Mouse (Mus musculus) liver, postnatal 0 days (tissue): ENCODE results near the gene Dapk3. TPM values are rescaled to one million over a fixed set of nuclear protein-coding genes. Genes with fewer than 3 reads are reported as not detected.
"Not testable (repeated sequence)": the region's sequence is repeated elsewhere in the genome, so short reads cannot be mapped to it uniquely, and the experiment has no call there.

Source experiments
- ATAC-seq: fragments of 200-750 bp; cut with Nextera tagmentation; 2 replicates; pipeline ENCODE4 v1.8.0; 2017; ENCODE audit warnings: mild to moderate bottlenecking, moderate library complexity
- DNase-seq: peaks from one replicate; pipeline ENCODE4 v3.0.0-alpha.2; 2016
- H3K27ac ChIP-seq: fragments of 300-500 bp; sonication (generic); 2 replicates; pipeline ENCODE4 v1.5.1; 2014; ENCODE audit warnings: antibody characterized with exemption, moderate library complexity, mild to moderate bottlenecking, low read depth
- H3K27me3 ChIP-seq: fragments of 300-500 bp; sonication (generic); 2 replicates; pipeline ENCODE4 v1.6.1; 2014; ENCODE audit warnings: low read length, control low read depth, mixed read lengths; ENCODE audit not compliant: insufficient read depth
- H3K36me3 ChIP-seq: fragments of 300-500 bp; sonication (generic); replicated peaks from 2 replicates; pipeline ENCODE4 v1.6.1; 2014; ENCODE audit warnings: mild to moderate bottlenecking, control low read depth, low read length, moderate library complexity, mixed read lengths; ENCODE audit not compliant: insufficient read depth
- H3K4me1 ChIP-seq: fragments of 300-500 bp; sonication (generic); 2 replicates; pipeline ENCODE4 v1.6.1; 2014; ENCODE audit warnings: antibody characterized with exemption, mild to moderate bottlenecking, control low read depth; ENCODE audit not compliant: insufficient read depth
- H3K4me2 ChIP-seq: fragments of 300-500 bp; sonication (generic); 2 replicates; pipeline ENCODE4 v1.6.1; 2014; ENCODE audit warnings: low read depth, mild to moderate bottlenecking, low read length, moderate library complexity, mixed read lengths
- H3K4me3 ChIP-seq: fragments of 300-500 bp; sonication (generic); 2 replicates; pipeline ENCODE4 v1.5.1; 2014; ENCODE audit warnings: low read depth, low read length
- H3K9ac ChIP-seq: fragments of 300-500 bp; sonication (generic); replicated peaks from 2 replicates; pipeline ENCODE4 v1.6.1; 2014; ENCODE audit warnings: mild to moderate bottlenecking, moderate library complexity
- H3K9me3 ChIP-seq: fragments of 300-500 bp; sonication (generic); 2 replicates; pipeline ENCODE4 v1.6.1; 2016; ENCODE audit warnings: mild to moderate bottlenecking, control low read depth, low read length, mixed read lengths
- CTCF ChIP-seq: sonication (generic); IDR thresholded peaks from 2 replicates; pipeline ENCODE4 v1.5.1; 2016; ENCODE audit warnings: antibody characterized with exemption, low read depth
- EP300 ChIP-seq: IDR thresholded peaks from 2 replicates; pipeline ENCODE4 v1.6.1; 2016; ENCODE audit warnings: antibody characterized with exemption, low read depth, mild to moderate bottlenecking
- WGBS: fragments of 180-500 bp; shearing (Covaris S2); extraction: QIAGEN DNeasy Blood & Tissue Kit; methylation state at CpG from one replicate; pipeline ENCODE4 v1.1.7; 2014; ENCODE audit not compliant: insufficient replicate concordance; 5-methylcytosine and 5-hydroxymethylcytosine counted together
- polyA plus RNA-seq: library from polyadenylated mRNA; unstranded; fragments of >200 nt; fragmentation: Nextera tagmentation; extraction: Ambion mirVana; gene quantifications from 2 replicates; pipeline ENCODE4 v1.2.1, GENCODE M21; 2015

Gene Dapk3
- polyA plus RNA-seq, 1 experiment from 2014 or later: 15.3 TPM

DNA sequence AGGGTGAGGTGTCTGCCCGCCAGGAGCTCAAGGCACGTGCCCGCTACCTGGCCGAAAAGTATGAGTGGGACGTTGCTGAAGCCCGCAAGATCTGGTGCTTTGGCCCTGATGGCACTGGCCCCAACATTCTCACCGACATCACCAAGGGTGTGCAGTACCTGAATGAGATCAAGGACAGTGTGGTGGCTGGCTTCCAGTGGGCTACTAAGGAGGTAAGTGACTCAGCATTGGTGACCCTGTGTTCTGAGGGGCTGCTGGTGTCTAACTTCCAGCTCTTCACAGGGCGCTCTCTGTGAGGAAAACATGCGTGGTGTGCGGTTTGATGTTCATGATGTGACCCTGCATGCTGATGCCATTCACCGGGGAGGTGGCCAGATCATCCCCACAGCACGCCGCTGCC lies 1.9 kb upstream of the Dapk3 start:
- Histone ChIP-seq H3K27ac (no peak overlapping the region), H3K9ac (no peak overlapping the region), H3K9me3 (no peaks in the 10 kb centered on the region), H3K27me3 (no peaks in the 10 kb centered on the region), H3K4me2 (no peak overlapping the region), H3K4me1 (peaks cover 18% of the 10 kb centered on the region), H3K36me3 (peaks cover 56% of the 10 kb centered on the region), H3K4me3 (no peak overlapping the region)
- 93% methylated on average over 13 of the region's 13 CpGs for WGBS
- TF ChIP-seq EP300: no peak
- ATAC-seq (no peak), DNase-seq (no peak)

DNA sequence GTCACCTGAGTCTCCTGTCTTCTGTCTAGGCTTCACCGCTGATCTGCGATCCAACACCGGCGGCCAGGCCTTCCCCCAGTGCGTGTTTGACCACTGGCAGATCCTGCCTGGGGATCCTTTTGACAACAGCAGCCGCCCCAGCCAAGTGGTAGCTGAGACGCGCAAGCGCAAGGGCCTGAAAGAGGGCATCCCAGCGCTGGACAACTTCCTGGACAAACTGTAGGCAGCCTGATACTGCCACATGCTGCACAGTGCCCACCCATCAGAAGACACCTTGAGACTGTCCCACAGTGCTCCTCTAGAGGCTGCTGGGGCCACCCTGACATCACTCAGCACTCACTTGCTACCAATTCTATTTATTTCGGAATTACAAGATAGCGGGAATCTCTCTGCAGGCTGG lies 945 bp upstream of the Dapk3 start:
- not testable (repeated sequence) for H3K27ac ChIP-seq, H3K9me3 ChIP-seq, H3K4me2 ChIP-seq, H3K4me3 ChIP-seq, ATAC-seq, H3K9ac ChIP-seq, H3K27me3 ChIP-seq, DNase-seq
- 80% methylated on average over 12 of the region's 12 CpGs for WGBS
- Histone ChIP-seq H3K36me3 (peaks cover 60% of the 10 kb centered on the region), H3K4me1 (peaks cover 16% of the 10 kb centered on the region)

DNA sequence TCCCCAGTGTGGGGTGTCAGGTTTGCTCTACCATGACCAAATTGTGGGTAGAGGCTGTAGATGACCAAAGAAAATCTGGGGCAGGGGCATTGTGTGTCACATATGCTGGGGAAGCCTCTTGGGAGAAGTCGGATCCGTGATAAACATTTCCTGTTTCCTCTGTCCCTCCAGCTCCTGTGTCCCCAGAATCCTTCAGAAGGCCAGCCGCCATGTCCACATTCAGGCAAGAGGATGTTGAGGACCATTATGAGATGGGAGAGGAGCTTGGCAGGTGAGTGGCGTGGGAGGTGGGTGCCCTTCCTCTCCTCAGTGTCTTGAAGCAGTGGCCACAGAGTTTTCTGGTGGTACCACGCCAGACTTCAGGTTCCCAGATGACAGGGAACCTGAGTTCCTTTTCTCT lies 1.0 kb downstream of the Dapk3 start, which contains the start of gene 4930442H23Rik:
Gene 4930442H23Rik (minus strand): TSS at position 45 of the 400 bp plus-strand sequence.
- WGBS: 67% methylated on average over 5 of the region's 5 CpGs
- Histone ChIP-seq H3K27ac (peak within 1 kb of the TSS; percentile 84), H3K27me3 (no peaks in the 10 kb centered on the region), H3K4me3 (peak within 1 kb of the TSS; percentile 71), H3K36me3 (peaks cover 50% of the 10 kb centered on the region), H3K9ac (peak within 1 kb of the TSS; percentile 72), H3K9me3 (no peaks in the 10 kb centered on the region), H3K4me1 (peaks cover 10% of the 10 kb centered on the region), H3K4me2 (peak within 1 kb of the TSS; percentile 85)
- no peak for ATAC-seq
- TF ChIP-seq CTCF (no peak), EP300 (no peak)
- no peak for DNase-seq

DNA sequence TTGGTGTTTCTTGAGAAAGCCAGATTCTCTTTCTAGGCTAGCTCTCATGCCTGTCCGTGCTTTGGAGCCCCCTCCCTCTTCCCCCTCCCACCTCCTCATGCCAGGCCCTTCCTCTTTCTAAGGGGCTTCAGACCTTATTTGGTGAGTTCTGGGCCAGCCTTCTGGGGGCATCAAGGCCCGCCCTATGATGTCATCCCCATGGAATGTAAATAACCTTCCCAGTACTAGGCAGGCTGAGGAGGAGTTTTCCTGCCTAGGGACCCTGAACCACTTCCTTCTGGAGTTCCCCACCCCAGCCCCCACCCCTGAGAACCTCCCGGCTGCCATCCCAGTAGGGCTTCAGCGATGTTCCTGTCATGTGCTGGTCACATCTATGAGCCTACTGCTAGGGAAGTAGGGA lies 2.0 kb downstream of the Dapk3 start:
- no peak overlapping the region for H3K9ac ChIP-seq
- no peaks in the 10 kb centered on the region for H3K27me3 ChIP-seq
- TF ChIP-seq EP300 (no peak), CTCF (no peak)
- H3K4me2 ChIP-seq: no peak overlapping the region
- ATAC-seq (no peak), DNase-seq (no peak)
- H3K36me3 ChIP-seq: peaks cover 41% of the 10 kb centered on the region
- no peak overlapping the region for H3K27ac ChIP-seq
- H3K9me3 ChIP-seq: no peaks in the 10 kb centered on the region
- no peak overlapping the region for H3K4me3 ChIP-seq
- H3K4me1 ChIP-seq: peaks cover 6% of the 10 kb centered on the region
- 71% methylated on average over 4 of the region's 4 CpGs for whole genome bisulfite sequencing

DNA sequence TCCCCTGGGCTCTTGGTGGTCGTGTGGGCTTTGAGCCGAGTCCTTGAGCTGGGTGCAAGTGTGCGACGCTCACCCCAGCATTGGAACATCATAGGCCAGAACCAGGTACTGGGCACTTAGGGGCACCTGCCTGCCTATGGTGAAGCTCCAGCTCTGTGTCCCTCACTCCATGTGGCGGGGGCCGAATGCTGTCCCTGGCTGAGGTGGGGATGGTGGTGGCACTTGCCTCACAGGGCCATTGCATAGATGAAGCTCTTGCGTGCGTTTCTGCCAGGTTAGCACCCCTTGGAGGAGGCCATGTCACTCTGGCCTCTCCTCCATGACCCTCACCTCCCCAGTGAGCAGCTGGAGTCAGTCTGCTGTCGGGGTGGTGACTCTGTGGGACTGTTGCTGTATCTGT lies 4.4 kb downstream of the Dapk3 start:
- Histone ChIP-seq H3K27ac (no peak overlapping the region), H3K4me1 (peaks cover 22% of the 10 kb centered on the region), H3K36me3 (peaks cover 22% of the 10 kb centered on the region), H3K4me2 (no peak overlapping the region), H3K9me3 (no peaks in the 10 kb centered on the region), H3K27me3 (no peaks in the 10 kb centered on the region), H3K9ac (0 out of 2 replicates have a peak overlapping the region, but pooled peaks have one; percentile 11), H3K4me3 (no peak overlapping the region)
- TF ChIP-seq EP300 (no peak), CTCF (no peak)
- ATAC-seq (no peak), DNase-seq (no peak)
- WGBS: 89% methylated on average over 9 of the region's 9 CpGs

DNA sequence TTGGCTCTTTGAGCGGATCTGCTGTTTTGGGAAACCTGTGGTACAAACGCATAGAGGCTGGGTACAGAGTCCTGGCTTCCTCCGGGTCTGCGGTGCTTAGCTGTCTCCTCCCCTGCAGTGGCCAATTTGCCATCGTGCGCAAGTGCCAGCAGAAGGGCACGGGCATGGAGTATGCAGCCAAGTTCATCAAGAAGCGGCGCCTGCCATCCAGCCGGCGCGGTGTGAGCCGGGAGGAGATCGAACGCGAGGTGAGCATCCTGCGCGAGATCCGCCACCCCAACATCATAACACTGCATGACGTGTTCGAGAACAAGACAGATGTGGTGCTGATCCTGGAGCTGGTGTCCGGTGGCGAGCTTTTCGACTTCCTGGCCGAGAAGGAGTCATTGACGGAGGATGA lies 7.0 kb downstream of the Dapk3 start:
- ATAC-seq (no peak), DNase-seq (no peak)
- Histone ChIP-seq H3K27ac (no peak overlapping the region), H3K36me3 (peaks cover 19% of the 10 kb centered on the region), H3K4me2 (no peak overlapping the region), H3K9ac (no peak overlapping the region), H3K27me3 (peaks cover 11% of the 10 kb centered on the region; the same call in 1 of the 2 replicates), H3K4me3 (no peak overlapping the region), H3K4me1 (peaks cover 34% of the 10 kb centered on the region), H3K9me3 (no peaks in the 10 kb centered on the region)
- WGBS: 88% methylated on average over 26 of the region's 26 CpGs
- no peak for TF ChIP-seq EP300
- TF ChIP-seq CTCF: no peak
